Mouse (Mus musculus): ENCODE measurements around the gene Celf2.

Celf2 gene

DNA sequence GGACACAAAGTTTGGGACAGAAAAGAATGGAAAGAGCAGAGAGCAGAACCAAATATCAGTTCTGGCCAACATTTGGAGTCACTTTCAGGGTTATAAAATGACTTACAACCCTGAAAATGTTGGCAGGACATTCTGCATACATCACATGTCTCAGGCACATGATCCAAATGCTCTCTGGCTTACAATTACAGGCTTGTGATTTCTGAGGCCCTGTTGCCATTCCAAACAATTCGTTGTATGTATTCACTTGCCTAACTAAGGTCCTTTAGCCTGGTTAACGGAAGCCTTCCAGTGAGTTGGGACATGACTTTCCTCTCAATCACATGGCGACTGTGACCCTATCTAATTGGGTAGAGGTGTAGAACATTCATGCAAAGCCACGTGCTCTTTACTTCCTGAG, 249.2 kb downstream of the Celf2 start:
- no peak for DNase-seq

DNA sequence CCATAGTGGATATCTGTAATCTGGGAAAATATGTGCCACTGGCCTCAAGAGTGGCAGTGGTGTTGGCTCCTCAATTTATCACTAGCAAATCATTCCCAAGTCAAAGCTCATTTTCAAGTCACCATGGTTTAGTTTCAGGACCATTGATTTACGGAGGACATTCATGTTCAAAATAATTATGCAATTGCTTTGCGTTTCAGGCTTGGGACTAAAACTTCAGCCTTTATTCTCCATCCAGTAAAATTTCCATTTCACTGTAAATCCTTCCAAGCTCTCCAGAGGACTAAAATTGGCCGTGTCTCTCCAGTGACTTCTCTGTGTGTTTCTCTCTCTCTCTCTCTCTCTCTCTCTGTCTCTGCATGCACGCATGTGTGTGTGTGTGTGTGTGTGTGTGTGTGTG, 249.7 kb downstream of the Celf2 start:
- no peak for DNase-seq

DNA sequence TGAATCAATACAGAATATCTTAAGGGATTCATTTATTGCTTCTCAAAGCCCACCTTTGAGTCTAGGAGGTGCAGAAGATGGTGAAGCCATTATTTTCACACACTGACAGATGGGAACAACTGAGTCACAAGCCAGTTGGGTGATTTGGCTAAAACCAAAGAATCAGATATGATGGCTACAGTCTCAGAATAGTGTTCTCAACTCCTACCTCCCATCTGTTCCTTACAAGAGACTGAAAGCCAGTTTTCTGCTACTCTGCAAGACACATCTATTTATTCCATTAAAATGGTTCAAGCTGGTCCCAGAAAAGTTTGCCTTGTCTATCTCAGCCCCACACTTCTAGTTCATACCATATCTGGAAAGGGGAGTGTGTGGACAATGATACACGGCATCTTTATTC, 253.3 kb downstream of the Celf2 start:
- peak; percentile 88 for DNase-seq

GRCm38 (mm10) chr2:7255386-7255785, 254.0 kb downstream of the Celf2 start:
- DNase-seq = no peak

- no peak for DNase-seq
Measured at GRCm38 (mm10) chr2:7250314-7250713, 259.0 kb downstream of the Celf2 start.

GRCm38 (mm10) chr2:7249002-7249401, 260.4 kb downstream of the Celf2 start:
- no peak for DNase-seq

- DNase-seq = no peak
Measured at GRCm38 (mm10) chr2:7245958-7246774, 263.2 kb downstream of the Celf2 start.

- no peak for DNase-seq
Measured at GRCm38 (mm10) chr2:7242139-7242538, 267.2 kb downstream of the Celf2 start.

GRCm38 (mm10) chr2:7241523-7241941, 267.8 kb downstream of the Celf2 start:
- peak; percentile 68 for DNase-seq

- no peak for DNase-seq
Measured at GRCm38 (mm10) chr2:7237283-7237682, 272.1 kb downstream of the Celf2 start.

- no peak for DNase-seq
Measured at GRCm38 (mm10) chr2:7236452-7236851, 272.9 kb downstream of the Celf2 start.

- peak; percentile 91 for DNase-seq
Measured at GRCm38 (mm10) chr2:7235059-7235741, 274.2 kb downstream of the Celf2 start.

- DNase-seq = peak; percentile 48
Measured at GRCm38 (mm10) chr2:7234587-7234986, 274.8 kb downstream of the Celf2 start.

DNA sequence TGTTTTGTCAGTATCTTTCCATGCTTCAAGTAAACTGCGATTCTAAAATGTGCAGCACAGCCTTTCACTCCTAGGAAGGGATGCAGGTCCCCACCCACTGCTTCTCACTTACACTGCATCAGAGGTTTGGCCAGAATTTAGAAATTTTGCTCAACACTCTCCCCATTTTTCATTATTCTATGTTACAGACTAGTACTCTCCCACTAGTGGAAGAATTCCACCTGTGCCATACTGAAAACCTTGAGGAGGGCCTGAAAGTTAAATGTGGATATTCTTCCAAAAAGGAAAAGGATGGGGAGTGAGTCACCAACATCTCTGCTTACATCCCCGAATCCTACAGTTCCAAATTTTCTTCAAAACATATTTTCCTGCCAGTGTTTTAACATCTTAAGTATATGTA, 276.0 kb downstream of the Celf2 start:
- no peak for DNase-seq

- DNase-seq = no peak
Measured at GRCm38 (mm10) chr2:7226785-7227184, 282.6 kb downstream of the Celf2 start.

- no peak for DNase-seq
Measured at GRCm38 (mm10) chr2:7224346-7225071, 284.9 kb downstream of the Celf2 start.

DNA sequence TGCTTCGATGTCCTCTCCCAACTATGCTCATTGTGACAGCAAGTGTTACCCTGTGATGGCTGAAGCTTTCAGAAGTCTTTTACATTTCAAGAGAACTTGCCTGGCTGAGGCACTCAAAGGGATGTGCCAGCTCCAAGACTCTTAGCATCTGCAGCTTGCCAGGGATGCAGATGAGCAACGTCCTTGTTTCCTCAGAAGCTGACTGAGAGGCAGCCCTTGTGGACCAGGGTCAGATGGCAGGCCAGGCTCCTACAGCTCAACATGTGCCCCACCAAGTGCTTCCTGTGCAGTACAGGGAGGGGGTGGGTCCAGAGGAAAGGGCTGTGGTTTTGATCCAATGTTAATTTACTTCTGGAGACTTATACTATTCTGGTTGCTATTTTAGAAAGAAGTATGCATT, 285.8 kb downstream of the Celf2 start:
- no peak for DNase-seq

- DNase-seq = no peak
Measured at GRCm38 (mm10) chr2:7222886-7223285, 286.5 kb downstream of the Celf2 start.

DNA sequence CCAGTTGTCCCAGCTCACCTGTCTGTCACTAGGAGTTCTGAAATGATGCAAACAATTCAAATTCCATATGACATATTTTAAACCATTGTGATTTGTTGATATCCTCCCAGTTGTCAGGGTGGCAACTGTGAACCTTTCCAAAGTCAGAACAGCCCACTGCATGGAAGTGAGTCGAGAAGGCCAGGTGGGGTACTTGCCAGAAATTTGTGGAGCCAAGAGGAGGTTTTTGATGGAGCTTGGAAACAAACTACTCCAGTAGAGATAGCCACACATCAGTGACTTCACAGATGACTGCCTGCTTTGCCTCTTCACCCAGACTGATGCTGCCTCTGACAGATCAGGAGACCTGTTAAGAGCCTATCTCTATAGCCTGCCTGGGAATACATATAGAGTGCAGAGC, 287.5 kb downstream of the Celf2 start:
- no peak for DNase-seq

DNA sequence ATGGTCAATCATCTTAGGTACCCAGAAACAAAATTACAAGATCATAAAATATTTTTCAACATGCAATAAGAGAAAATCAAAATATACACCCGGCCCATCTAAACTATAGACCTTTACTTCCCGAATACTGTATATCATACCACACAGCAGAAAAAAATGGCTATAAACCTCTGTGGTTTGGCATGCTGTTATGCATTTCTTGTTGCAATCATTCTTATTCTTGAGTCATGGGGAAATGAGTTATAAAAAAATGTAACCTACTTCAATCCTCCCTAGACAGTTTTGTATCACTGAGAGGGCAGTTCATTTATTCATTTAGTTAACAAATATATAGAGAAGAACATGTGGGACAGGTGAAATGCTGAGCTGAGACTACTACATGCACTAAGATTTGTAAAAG, 291.3 kb downstream of the Celf2 start:
- no peak for DNase-seq

DNA sequence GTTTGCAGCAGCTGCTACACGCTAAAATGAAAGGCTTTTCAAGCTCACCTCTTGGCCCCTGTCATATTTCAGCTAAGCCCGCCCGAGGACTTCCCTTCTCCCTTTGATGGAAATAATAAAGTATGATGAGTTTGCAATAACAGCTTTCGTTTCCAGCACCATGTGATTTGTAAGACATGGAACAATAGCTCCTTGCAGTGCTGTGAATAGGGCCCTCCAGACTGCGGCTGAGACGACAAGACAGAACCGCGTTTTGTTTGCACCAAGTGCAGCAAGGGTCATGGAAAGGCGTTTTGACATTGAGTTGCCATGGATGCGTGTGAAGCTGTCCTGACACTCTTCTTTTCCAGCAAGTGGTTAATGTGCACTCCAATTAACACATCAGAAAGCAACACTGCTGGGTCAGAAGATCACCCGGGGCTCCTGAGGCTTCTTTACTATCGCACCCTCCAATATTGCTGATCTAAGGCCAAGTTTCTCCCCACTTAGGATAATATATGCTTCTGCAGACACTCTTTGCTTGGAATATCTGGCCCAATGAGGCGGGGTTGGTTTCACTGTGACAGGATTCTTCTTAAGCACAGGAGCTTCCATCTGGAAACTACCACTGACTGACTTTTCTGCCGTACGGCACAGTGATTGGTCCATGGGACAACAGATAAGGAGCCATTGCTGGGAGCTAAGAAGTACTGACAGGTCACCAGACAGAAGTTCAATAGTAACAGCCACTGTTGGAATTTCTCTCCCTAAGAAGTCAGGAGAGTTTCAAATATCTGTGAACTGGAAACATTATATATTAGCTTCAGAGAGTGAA, 301.5 kb downstream of the Celf2 start:
- DNase-seq = no peak

GRCm38 (mm10) chr2:7193413-7193812, 315.9 kb downstream of the Celf2 start:
- peak; percentile 46 for DNase-seq

GRCm38 (mm10) chr2:7179186-7179585, 330.2 kb downstream of the Celf2 start:
- no peak for DNase-seq

Measured in layer of hippocampus, adult 9-11 months (tissue).